Comparison of ENCODE assay signal across 28 mouse cellular contexts in genomic region chr9:71989663-71990062, GRCm38 (mm10).
"Had no signal": no experiment of that assay in that cellular context is flagged by ENCODE, and none has a peak within 500 bp of the region (broad histone marks: within the 10 kb centered on the region; RNA-seq: fewer than 3 reads in every experiment).

No protein-coding gene starts in this region.

- H3K4me2 ChIP-seq: heart, embryonic 11.5 days; heart, embryonic 13.5 days; heart, embryonic 15.5 days; hindbrain, embryonic 14.5 days; intestine, embryonic 15.5 days; kidney, embryonic 15.5 days; limb, embryonic 12.5 days; liver, embryonic 11.5 days; liver, embryonic 13.5 days; liver, embryonic 15.5 days had no signal

- H3K27me3 ChIP-seq: heart, embryonic 13.5 days; heart, embryonic 15.5 days; intestine, embryonic 15.5 days; kidney, embryonic 15.5 days; limb, embryonic 12.5 days; liver, embryonic 13.5 days; liver, embryonic 15.5 days had no signal

- H3K4me3 ChIP-seq: gastrocnemius, adult 2 months; heart, embryonic 13.5 days; heart, embryonic 15.5 days; intestine, embryonic 15.5 days; kidney, embryonic 15.5 days; layer of hippocampus, adult 2 months; left cerebral cortex, adult 2 months; limb, embryonic 10.5 days; limb, embryonic 12.5 days; liver, embryonic 13.5 days; liver, embryonic 15.5 days had no signal

- H3K36me3 ChIP-seq: heart, embryonic 13.5 days; heart, embryonic 15.5 days; intestine, embryonic 15.5 days; kidney, embryonic 15.5 days; limb, embryonic 10.5 days; liver, embryonic 13.5 days; liver, embryonic 15.5 days had no signal

- H3K4me1 ChIP-seq: intestine, embryonic 15.5 days; limb, embryonic 12.5 days; liver, embryonic 15.5 days had no signal

- DNase-seq: gastrocnemius, adult 2 months; gastrocnemius, postnatal 10 days; gastrocnemius, postnatal 25 days; heart, adult 18-20 months; heart, postnatal 14 days; heart, postnatal 36 days; kidney, adult 18-20 months; kidney, adult 8-10 months; kidney, postnatal 10 days; kidney, postnatal 25 days; kidney, postnatal 4 days; liver; liver, embryonic 13.5 days had no signal

- H3K9ac ChIP-seq: heart, embryonic 13.5 days; heart, embryonic 15.5 days; hindbrain, embryonic 14.5 days; intestine, embryonic 15.5 days; kidney, embryonic 15.5 days; limb, embryonic 12.5 days; liver, embryonic 13.5 days; liver, embryonic 15.5 days had no signal

- ATAC-seq: hindbrain, embryonic 16.5 days; inflammation-experienced regulatory T-cells, adult 6 months; intestine, embryonic 15.5 days; intestine, postnatal 0 days had no signal

- H3K9me3 ChIP-seq: heart, embryonic 13.5 days; heart, embryonic 15.5 days; intestine, embryonic 15.5 days; kidney, embryonic 15.5 days; limb, embryonic 10.5 days; limb, embryonic 12.5 days; liver, embryonic 13.5 days; liver, embryonic 15.5 days had no signal

- H3K27ac ChIP-seq: gastrocnemius, adult 2 months; heart, embryonic 13.5 days; heart, embryonic 15.5 days; hindbrain, embryonic 14.5 days; intestine, embryonic 15.5 days; layer of hippocampus, adult 2 months; left cerebral cortex, adult 2 months; limb, embryonic 10.5 days; limb, embryonic 12.5 days; liver, embryonic 13.5 days; liver, embryonic 15.5 days had no signal
